Mouse (Mus musculus) stomach, postnatal 0 days (tissue): ENCODE data around the gene Rab3b. TPM values are rescaled to one million over a fixed set of nuclear protein-coding genes. Genes with fewer than 3 reads are reported as not detected.

Experiments used
- ATAC-seq: fragments of 200-750 bp; cut with Nextera tagmentation; 2 replicates; pipeline ENCODE4 v1.8.0; 2017; ENCODE audit not compliant: low FRiP score, low TSS enrichment
- DNase-seq: peaks from one replicate; pipeline ENCODE4 v3.0.0-alpha.2; 2016; ENCODE audit warnings: low spot score
- H3K27ac ChIP-seq: fragments of 300-500 bp; sonication (generic); replicated peaks from 2 replicates; pipeline ENCODE4 v1.5.1; 2014; ENCODE audit warnings: mild to moderate bottlenecking, control low read depth
- H3K27me3 ChIP-seq: fragments of 300-500 bp; sonication (generic); 2 replicates; pipeline ENCODE4 v1.6.1; 2014; ENCODE audit warnings: low read length; ENCODE audit not compliant: control insufficient read depth, insufficient read depth
- H3K36me3 ChIP-seq: fragments of 300-500 bp; sonication (generic); 2 replicates; pipeline ENCODE4 v1.6.1; 2014; ENCODE audit warnings: low read length, mixed read lengths; ENCODE audit not compliant: control insufficient read depth, insufficient read depth
- H3K4me1 ChIP-seq: fragments of 300-500 bp; sonication (generic); replicated peaks from 2 replicates; pipeline ENCODE4 v1.6.1; 2014; ENCODE audit warnings: antibody characterized with exemption; ENCODE audit not compliant: control insufficient read depth, insufficient read depth
- H3K4me2 ChIP-seq: fragments of 300-500 bp; sonication (generic); replicated peaks from 2 replicates; pipeline ENCODE4 v1.6.1; 2014; ENCODE audit warnings: low read depth, mild to moderate bottlenecking, control low read depth, moderate library complexity
- H3K4me3 ChIP-seq: fragments of 300-500 bp; sonication (generic); 2 replicates; pipeline ENCODE4 v1.5.1; 2014; ENCODE audit warnings: low read depth, low read length, control low read depth
- H3K9ac ChIP-seq: fragments of 300-500 bp; sonication (generic); 2 replicates; pipeline ENCODE4 v1.6.1; 2014; ENCODE audit warnings: mild to moderate bottlenecking, low read length, control low read depth, mixed read lengths
- H3K9me3 ChIP-seq: fragments of 300-500 bp; sonication (generic); 2 replicates; pipeline ENCODE4 v1.6.1; 2016; ENCODE audit warnings: low read length; ENCODE audit not compliant: control insufficient read depth
- CTCF ChIP-seq: IDR thresholded peaks from 2 replicates; pipeline ENCODE4 v1.5.1; 2016; ENCODE audit warnings: antibody characterized with exemption, low read depth, mild to moderate bottlenecking, moderate library complexity
- EP300 ChIP-seq: optimal IDR thresholded peaks from 2 replicates; pipeline ENCODE3; 2016; ENCODE audit warnings: antibody characterized with exemption
- WGBS: fragments of 180-500 bp; shearing (Covaris S2); extraction: QIAGEN DNeasy Blood & Tissue Kit; methylation state at CpG from one replicate; pipeline ENCODE4 v1.1.7; 2014; 5-methylcytosine and 5-hydroxymethylcytosine counted together
- polyA plus RNA-seq: library from polyadenylated mRNA; unstranded; fragments of >200 nt; fragmentation: Nextera tagmentation; extraction: Ambion mirVana; gene quantifications from 2 replicates; pipeline ENCODE4 v1.2.1, GENCODE M21; 2015

The Rab3b gene
- polyA plus RNA-seq, 1 experiment from 2014 or later = 11.9 TPM

- no peak overlapping the region for H3K9ac ChIP-seq
- no peaks in the 10 kb centered on the region for H3K9me3 ChIP-seq
- DNase-seq = no peak
- TF ChIP-seq CTCF = no peak
- no peak for TF ChIP-seq EP300
- no peak overlapping the region for H3K4me3 ChIP-seq
- H3K27me3 ChIP-seq = no peaks in the 10 kb centered on the region
- no peak overlapping the region for H3K27ac ChIP-seq
- H3K4me1 ChIP-seq = no peaks in the 10 kb centered on the region
- no peak for ATAC-seq
- H3K36me3 ChIP-seq = no peaks in the 10 kb centered on the region
- no peak overlapping the region for H3K4me2 ChIP-seq
Observed at GRCm38 (mm10) chr4:108990032-108990431, 111.2 kb downstream of the Rab3b start.

GRCm38 (mm10) chr4:108990571-108990970 is 111.7 kb downstream of the Rab3b start:
- H3K4me1 ChIP-seq = no peaks in the 10 kb centered on the region
- H3K36me3 ChIP-seq = no peaks in the 10 kb centered on the region
- no peak overlapping the region for H3K4me2 ChIP-seq
- no peak for DNase-seq
- no peak overlapping the region for H3K4me3 ChIP-seq
- no peak overlapping the region for H3K27ac ChIP-seq
- no peak for TF ChIP-seq EP300
- TF ChIP-seq CTCF = no peak
- 92% methylated on average over 6 of the region's 6 CpGs for WGBS
- no peak for ATAC-seq
- H3K9ac ChIP-seq = no peak overlapping the region
- no peaks in the 10 kb centered on the region for H3K27me3 ChIP-seq
- H3K9me3 ChIP-seq = no peaks in the 10 kb centered on the region

- ATAC-seq (no peak), DNase-seq (no peak)
- no peak overlapping the region for H3K4me2 ChIP-seq
- TF ChIP-seq CTCF (no peak), EP300 (no peak)
- H3K36me3 ChIP-seq = no peaks in the 10 kb centered on the region
- no peaks in the 10 kb centered on the region for H3K27me3 ChIP-seq
- H3K4me1 ChIP-seq = no peaks in the 10 kb centered on the region
- no peak overlapping the region for H3K9ac ChIP-seq
- H3K27ac ChIP-seq = no peak overlapping the region
- H3K4me3 ChIP-seq = no peak overlapping the region
- no peaks in the 10 kb centered on the region for H3K9me3 ChIP-seq
Observed at GRCm38 (mm10) chr4:108991811-108992210, 112.9 kb downstream of the Rab3b start.

Other genes starting within 250 kb of the Rab3b start
- 0.99 and 1.1 TPM in 2 replicates for gene 3110021N24Rik, start 159.4 kb upstream of the Rab3b start, polyA plus RNA-seq
- 2.6 and 3.0 TPM in 2 replicates for gene Zfyve9, start 98.3 kb upstream of the Rab3b start, polyA plus RNA-seq
- 114 TPM in 2 replicates for gene Btf3l4, start 45.4 kb upstream of the Rab3b start, polyA plus RNA-seq
- 64.0 and 66.7 TPM in 2 replicates for gene Txndc12, start 44.5 kb upstream of the Rab3b start, polyA plus RNA-seq
- gene Kti12, start 31.3 kb upstream of the Rab3b start, polyA plus RNA-seq = 30.9 TPM in 2 replicates
- 0.38 and 0.99 TPM in 2 replicates for gene A730015C16Rik, start 30.4 kb upstream of the Rab3b start, polyA plus RNA-seq
- gene Nrd1, start 121.6 kb downstream of the Rab3b start, polyA plus RNA-seq = 53.5 and 62.0 TPM in 2 replicates